Mouse (Mus musculus) midbrain, embryonic 16.5 days (tissue): Measurements from ENCODE around the gene Rbks. TPM values are rescaled to one million over a fixed set of nuclear protein-coding genes. Genes with fewer than 3 reads are reported as not detected.

Source experiments
- ATAC-seq: fragments of 200-750 bp; cut with Nextera tagmentation; 2 replicates; pipeline ENCODE4 v1.8.0; 2017; ENCODE audit warnings: moderate TSS enrichment
- H3K27ac ChIP-seq: fragments of 300-500 bp; sonication (generic); 2 replicates; pipeline ENCODE4 v1.5.1; 2014; ENCODE audit warnings: mild to moderate bottlenecking, low read length, mixed read lengths
- H3K27me3 ChIP-seq: fragments of 300-500 bp; sonication (generic); 2 replicates; pipeline ENCODE4 v1.6.1; 2014; ENCODE audit warnings: low read depth, low read length, mixed read lengths; ENCODE audit not compliant: control insufficient read depth, insufficient read depth
- H3K36me3 ChIP-seq: fragments of 300-500 bp; sonication (generic); 2 replicates; pipeline ENCODE4 v1.6.1; 2014; ENCODE audit warnings: mild to moderate bottlenecking, low read length, moderate library complexity, mixed read lengths; ENCODE audit not compliant: control insufficient read depth, insufficient read depth
- H3K4me1 ChIP-seq: fragments of 300-500 bp; sonication (generic); 2 replicates; pipeline ENCODE4 v1.6.1; 2014; ENCODE audit warnings: mild to moderate bottlenecking, low read length, mixed read lengths; ENCODE audit not compliant: control insufficient read depth, insufficient read depth
- H3K4me2 ChIP-seq: fragments of 300-500 bp; sonication (generic); 2 replicates; pipeline ENCODE4 v1.6.1; 2014; ENCODE audit warnings: mild to moderate bottlenecking, low read length, mixed read lengths
- H3K4me3 ChIP-seq: fragments of 300-500 bp; sonication (generic); 2 replicates; pipeline ENCODE4 v1.5.1; 2014; ENCODE audit warnings: low read depth, mild to moderate bottlenecking, low read length, moderate library complexity, mixed read lengths
- H3K9ac ChIP-seq: fragments of 300-500 bp; sonication (generic); 2 replicates; pipeline ENCODE4 v1.6.1; 2014; ENCODE audit warnings: low read depth, low read length, mixed read lengths
- H3K9me3 ChIP-seq: fragments of 300-500 bp; sonication (generic); replicated peaks from 2 replicates; pipeline ENCODE4 v1.6.1; 2014; ENCODE audit warnings: mild to moderate bottlenecking, low read length, mixed read lengths; ENCODE audit not compliant: control insufficient read depth, poor library complexity, severe bottlenecking
- WGBS: fragments of 180-500 bp; shearing (Covaris S2); extraction: QIAGEN DNeasy Blood & Tissue Kit; methylation state at CpG from one replicate; pipeline ENCODE4 v1.1.7; 2014; 5-methylcytosine and 5-hydroxymethylcytosine counted together
- microRNA-seq: library from miRNA; unstranded; fragments of <30 nt; microRNA quantifications from one replicate; pipeline ENCODE4, GENCODE M21; 2017
- polyA plus RNA-seq: library from polyadenylated mRNA; unstranded; fragments of >200 nt; fragmentation: Nextera tagmentation; extraction: Ambion mirVana; gene quantifications from 2 replicates; pipeline ENCODE4 v1.2.1, GENCODE M21; 2015

The Rbks gene
- polyA plus RNA-seq, 1 experiment from 2014 or later = 1.9 TPM

DNA sequence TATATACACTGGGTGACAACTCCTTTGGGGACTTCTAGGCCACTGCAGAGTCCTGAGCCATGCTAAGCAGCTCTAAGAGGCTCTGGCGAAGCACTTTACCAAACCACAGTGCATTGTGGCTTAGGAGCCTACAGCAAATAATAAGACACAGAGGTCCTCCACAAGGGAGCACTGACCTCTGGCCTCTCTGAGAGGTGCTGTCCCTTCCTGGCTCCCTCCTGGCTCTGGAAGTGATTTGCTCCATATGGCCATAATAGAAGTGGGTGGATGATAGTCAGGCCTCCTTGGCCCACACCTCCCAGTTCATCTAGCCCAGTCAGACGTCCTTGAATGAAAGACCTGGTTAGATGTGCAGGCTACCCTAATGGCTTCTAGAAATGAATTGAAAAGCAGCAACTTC, 109.4 kb downstream of the Rbks start:
- Histone ChIP-seq H3K27ac (no peak overlapping the region), H3K9ac (no peak overlapping the region), H3K4me1 (no peaks in the 10 kb centered on the region), H3K9me3 (no peaks in the 10 kb centered on the region), H3K4me3 (no peak overlapping the region), H3K27me3 (no peaks in the 10 kb centered on the region), H3K36me3 (no peaks in the 10 kb centered on the region), H3K4me2 (no peak overlapping the region)
- ATAC-seq = no peak
- WGBS = 77% methylated on average over 2 of the region's 2 CpGs

DNA sequence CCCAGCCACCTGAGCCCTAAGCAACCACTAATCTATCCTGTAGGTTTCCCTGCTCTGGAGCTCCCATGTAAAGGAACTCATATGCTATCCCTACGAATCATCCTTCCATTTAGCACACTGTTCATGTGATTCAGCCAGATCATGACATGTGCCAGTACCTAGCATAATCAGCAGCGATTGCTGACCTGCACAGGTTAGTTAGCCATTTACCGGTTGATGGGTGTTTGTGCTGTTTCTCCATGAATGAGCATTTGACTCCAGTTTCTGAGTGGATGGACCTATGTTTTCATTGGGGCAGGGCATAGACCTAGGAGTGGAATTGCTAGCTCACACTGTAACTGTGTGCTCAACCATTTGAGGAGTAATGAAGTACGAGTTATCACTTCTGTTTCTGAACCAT, 111.9 kb downstream of the Rbks start:
- Histone ChIP-seq H3K4me3 (no peak overlapping the region), H3K27me3 (no peaks in the 10 kb centered on the region), H3K36me3 (no peaks in the 10 kb centered on the region), H3K27ac (no peak overlapping the region), H3K9ac (no peak overlapping the region), H3K9me3 (no peaks in the 10 kb centered on the region), H3K4me1 (no peaks in the 10 kb centered on the region), H3K4me2 (no peak overlapping the region)
- 92% methylated on average over 4 of the region's 4 CpGs for WGBS
- no peak for ATAC-seq

DNA sequence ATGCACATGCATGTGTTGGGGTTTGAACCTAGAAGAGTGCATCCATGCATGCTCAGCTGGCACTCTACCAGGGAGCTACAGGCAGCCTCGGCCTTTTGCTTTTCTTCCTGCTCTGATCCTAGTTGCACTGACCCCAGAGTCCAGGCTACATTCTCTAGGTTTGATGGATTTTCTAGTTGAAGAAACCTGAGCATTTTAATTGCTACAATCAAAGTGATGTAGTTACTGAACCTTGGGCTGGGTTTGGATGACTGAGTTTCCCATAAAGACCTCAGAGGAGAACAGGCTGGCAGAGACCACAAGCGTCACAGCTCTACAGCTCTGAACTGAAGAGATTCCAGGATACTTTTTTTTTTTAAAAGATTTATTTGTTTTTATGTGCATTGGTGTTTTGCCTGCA, 114.2 kb downstream of the Rbks start:
- no peak for ATAC-seq
- H3K4me1 ChIP-seq = no peaks in the 10 kb centered on the region
- H3K9ac ChIP-seq = no peak overlapping the region
- WGBS = 69% methylated on average over 2 of the region's 2 CpGs
- H3K27ac ChIP-seq = no peak overlapping the region
- no peaks in the 10 kb centered on the region for H3K36me3 ChIP-seq
- H3K4me3 ChIP-seq = no peak overlapping the region
- no peaks in the 10 kb centered on the region for H3K9me3 ChIP-seq
- H3K4me2 ChIP-seq = no peak overlapping the region
- H3K27me3 ChIP-seq = no peaks in the 10 kb centered on the region

DNA sequence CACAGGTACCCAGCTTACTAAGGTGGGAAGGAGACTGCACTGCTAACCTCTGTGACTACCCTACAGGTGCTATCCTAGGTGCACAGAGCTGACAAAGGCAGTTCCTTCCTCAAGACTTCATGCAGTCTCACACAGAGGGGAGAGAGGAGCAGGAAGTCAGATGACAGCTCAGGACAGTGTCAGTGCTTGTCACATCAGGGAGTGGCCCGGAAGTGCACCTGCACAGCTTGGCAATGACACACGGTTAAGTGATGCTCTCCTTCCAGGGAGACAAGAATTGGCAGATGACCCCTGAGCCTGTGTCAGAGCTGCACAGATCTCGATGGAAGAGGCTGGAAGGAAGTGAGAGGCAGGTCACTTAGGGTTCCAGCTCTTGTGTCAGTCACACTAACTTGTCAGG, 115.5 kb downstream of the Rbks start:
- Histone ChIP-seq H3K27ac (no peak overlapping the region), H3K27me3 (no peaks in the 10 kb centered on the region), H3K9me3 (no peaks in the 10 kb centered on the region), H3K4me3 (no peak overlapping the region), H3K4me2 (no peak overlapping the region), H3K9ac (no peak overlapping the region), H3K36me3 (no peaks in the 10 kb centered on the region), H3K4me1 (no peaks in the 10 kb centered on the region)
- 75% methylated on average over 3 of the region's 3 CpGs for WGBS
- no peak for ATAC-seq

GRCm38 (mm10) chr5:31581263-31581662, 116.2 kb downstream of the Rbks start:
- WGBS = 86% methylated on average over 6 of the region's 6 CpGs
- Histone ChIP-seq H3K27me3 (no peaks in the 10 kb centered on the region), H3K27ac (no peak overlapping the region), H3K36me3 (no peaks in the 10 kb centered on the region), H3K4me3 (no peak overlapping the region), H3K4me2 (no peak overlapping the region), H3K9me3 (no peaks in the 10 kb centered on the region), H3K9ac (no peak overlapping the region), H3K4me1 (no peaks in the 10 kb centered on the region)
- ATAC-seq = no peak

DNA sequence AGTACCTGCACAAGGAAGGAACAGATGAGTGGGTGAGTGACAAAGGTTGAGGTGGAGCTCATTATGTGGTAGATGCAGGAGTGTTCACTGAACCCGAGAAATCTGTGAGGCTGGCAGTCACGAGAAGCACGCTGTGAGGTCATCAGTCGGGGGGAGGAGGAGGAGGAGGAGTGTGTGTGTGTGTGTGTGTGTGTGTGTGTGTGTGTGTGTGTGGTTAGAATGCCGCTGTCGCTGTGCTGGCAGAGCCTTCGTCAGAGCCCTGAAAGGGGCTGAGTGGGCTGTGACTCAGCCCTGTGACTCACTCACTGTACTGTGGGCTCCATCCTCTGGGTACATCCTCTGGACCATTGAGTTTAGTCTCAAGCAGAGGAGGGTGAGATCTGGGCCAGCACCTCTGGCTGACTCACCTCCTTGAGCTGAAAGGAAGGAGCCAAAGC, 120.9 kb downstream of the Rbks start:
- no peaks in the 10 kb centered on the region for H3K4me1 ChIP-seq
- H3K27me3 ChIP-seq = no peaks in the 10 kb centered on the region
- H3K9me3 ChIP-seq = no peaks in the 10 kb centered on the region
- no peak overlapping the region for H3K27ac ChIP-seq
- no peaks in the 10 kb centered on the region for H3K36me3 ChIP-seq
- H3K4me2 ChIP-seq = no peak overlapping the region
- no peak overlapping the region for H3K4me3 ChIP-seq
- WGBS = 85% methylated on average over 7 of the region's 7 CpGs
- no peak overlapping the region for H3K9ac ChIP-seq
- no peak for ATAC-seq

Small RNAs within 50 kb of the gene (microRNA-seq; reads per million reads assigned to microRNA genes)
- not detected for gene Mir3473e

Other genes with a start within 250 kb of the Rbks start
- gene Zfp512, start 245.2 kb downstream of the Rbks start, polyA plus RNA-seq = 142 and 146 TPM in 2 replicates
- 0.16 TPM in 1 of 2 replicates, not detected in the other for gene 4930548H24Rik, start 211.9 kb downstream of the Rbks start, polyA plus RNA-seq
- gene Gpn1, start 202.9 kb downstream of the Rbks start, polyA plus RNA-seq = 81.6 and 89.2 TPM in 2 replicates
- gene Slc4a1ap, start 170.6 kb downstream of the Rbks start, polyA plus RNA-seq = 32.5 and 34.4 TPM in 2 replicates
- gene Supt7l, start 169.8 kb downstream of the Rbks start, polyA plus RNA-seq = 25.1 and 27.8 TPM in 2 replicates
- gene Mrpl33, start 100.7 kb downstream of the Rbks start, polyA plus RNA-seq = 184 and 211 TPM in 2 replicates
- 47.3 and 54.7 TPM in 2 replicates for gene Babam2, start 57 bp upstream of the Rbks start, polyA plus RNA-seq